Mouse (Mus musculus) C2C12 (cell line): ENCODE data around the gene Tmc6.

Experiments
- CTCF ChIP-seq: IDR thresholded peaks from one replicate; pipeline ENCODE4 v1.5.1; 2011; ENCODE audit not compliant: control insufficient read depth, insufficient read depth, insufficient read length
- MAX ChIP-seq: IDR thresholded peaks from one replicate; pipeline ENCODE4 v1.6.1; 2011; ENCODE audit warnings: mild to moderate bottlenecking, control low read depth
- USF1 ChIP-seq: IDR thresholded peaks from one replicate; pipeline ENCODE4 v1.6.1; 2011; ENCODE audit warnings: low read depth, mild to moderate bottlenecking, control low read depth, moderate library complexity

DNA sequence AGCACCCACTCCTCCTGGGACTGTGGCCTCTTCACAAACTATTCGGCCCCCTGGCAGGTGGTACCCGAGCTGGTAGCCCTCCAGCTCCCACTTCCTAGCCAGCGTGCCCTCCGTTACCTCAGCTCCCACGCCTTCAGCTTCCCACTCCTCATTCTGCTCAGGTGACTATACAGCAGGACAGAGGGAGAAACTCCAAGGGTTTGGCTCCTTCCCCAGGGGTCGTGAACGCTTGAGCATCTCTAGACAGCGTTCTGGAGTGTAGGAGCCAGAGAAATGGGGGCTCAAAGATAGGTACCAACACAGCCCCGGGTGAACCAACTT lies 9.4 kb upstream of the Tmc6 start:
- TF ChIP-seq USF1 = no peak
- no peak for TF ChIP-seq CTCF
- TF ChIP-seq MAX = no peak
